Mouse (Mus musculus) gastrocnemius, postnatal 36 days (tissue): ENCODE results near the gene Gm10320. TPM values are rescaled to one million over a fixed set of nuclear protein-coding genes. Genes with fewer than 3 reads are reported as not detected.

Source experiments
- DNase-seq, 2 experiments: peaks; one replicate each; pipeline ENCODE4 v3.0.0; 2022
- intact Hi-C: fragments of 180-260 bp; cut with DNase I; formaldehyde crosslinking; loops from one replicate; pipeline ENCODE4 v1.15.1; 2025
- long read RNA-seq, 2 experiments: library from polyadenylated mRNA; stranded (forward); transcript quantifications; one replicate each; pipeline ENCODE4 v2.0.0; 2021
- total RNA-seq, 2 experiments: library from RNA; stranded (reverse); gene quantifications; 2 replicates each; pipeline ENCODE4 v1.2.3; 2021

Gm10320 gene
- total RNA-seq: not detected
- long read RNA-seq, experiment 1: 0 reads
- long read RNA-seq, experiment 2: 0 reads

DNA sequence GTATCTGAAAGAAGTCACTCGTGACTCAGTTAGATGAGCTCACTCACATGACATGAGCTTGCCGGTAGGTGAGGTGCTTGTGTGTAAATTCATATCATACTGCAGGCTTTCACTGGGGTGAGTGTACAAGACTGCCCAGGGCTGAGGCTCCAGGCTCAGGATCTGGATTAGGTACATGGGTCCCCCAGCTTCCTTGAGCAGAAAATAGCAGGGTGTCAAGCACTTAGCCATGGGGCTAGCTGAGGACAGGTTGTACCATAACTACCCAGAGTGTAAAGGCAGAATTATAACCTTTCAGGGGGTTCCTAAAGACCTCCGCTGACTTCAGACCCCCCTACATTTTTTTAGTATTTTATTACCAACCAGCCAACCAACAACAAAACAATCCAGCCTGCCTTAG, at the start of gene Gm10320:
Gene Gm10320 (minus strand): TSS at position 93 of the 400 bp plus-strand sequence.
- DNase-seq: no peak
- intact Hi-C loops: no loop called here

- intact Hi-C loops: no loop called here
- DNase-seq: no peak
These were observed 49.8 kb upstream of the Gm10320 start for GRCm38 (mm10) chr13:98541601-98542000.

DNA sequence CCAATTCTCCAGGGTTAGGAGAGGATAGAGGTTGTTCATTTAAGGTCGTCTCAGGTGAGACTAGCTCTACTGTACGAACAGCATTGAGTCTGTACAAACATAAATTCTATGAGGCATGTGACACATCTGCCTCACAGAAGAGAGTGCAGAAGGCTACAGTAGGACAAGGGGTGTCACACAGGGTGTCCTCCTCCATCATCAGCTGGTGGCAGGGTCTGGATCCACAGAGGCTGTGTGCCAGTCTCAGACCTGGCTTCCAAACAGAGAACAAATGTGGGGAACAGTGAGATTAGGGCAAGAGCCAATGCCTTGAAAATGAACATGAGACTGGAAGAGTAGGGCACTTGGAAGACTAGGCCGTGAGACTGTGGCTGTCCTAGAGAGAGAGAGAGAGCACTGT, 48.4 kb upstream of the Gm10320 start:
- no peak for DNase-seq
- intact Hi-C loops: no loop called here

GRCm38 (mm10) chr13:98539311-98539710, 47.5 kb upstream of the Gm10320 start:
- no peak for DNase-seq
- intact Hi-C loops: no loop called here

DNA sequence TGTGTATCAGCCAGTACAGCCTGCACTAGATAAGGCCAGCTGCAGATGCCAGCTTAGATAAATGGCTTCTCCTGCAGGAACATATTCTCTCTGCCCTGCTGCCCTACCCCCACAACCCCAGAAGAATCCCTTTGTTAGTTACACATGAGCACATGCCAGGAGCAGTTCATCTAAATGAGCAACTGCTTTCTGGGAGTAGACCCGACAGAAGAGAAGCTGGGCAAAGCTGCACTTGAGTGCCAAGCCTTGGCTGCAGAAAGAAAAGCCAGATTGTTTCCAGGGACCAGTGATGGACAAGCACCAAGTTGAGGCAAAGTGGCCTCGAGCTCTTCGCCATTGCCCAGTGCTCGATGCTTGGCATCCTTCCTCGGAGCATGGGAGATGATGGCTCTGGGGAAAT, 46.8 kb upstream of the Gm10320 start:
- intact Hi-C loops: no loop called here
- no peak for DNase-seq

- intact Hi-C loops: no loop called here
- no peak for DNase-seq
These were observed 43.1 kb upstream of the Gm10320 start for GRCm38 (mm10) chr13:98534913-98535262.

- DNase-seq: no peak
- intact Hi-C loops: no loop called here
These were observed 42.5 kb upstream of the Gm10320 start for GRCm38 (mm10) chr13:98534190-98534912.

DNA sequence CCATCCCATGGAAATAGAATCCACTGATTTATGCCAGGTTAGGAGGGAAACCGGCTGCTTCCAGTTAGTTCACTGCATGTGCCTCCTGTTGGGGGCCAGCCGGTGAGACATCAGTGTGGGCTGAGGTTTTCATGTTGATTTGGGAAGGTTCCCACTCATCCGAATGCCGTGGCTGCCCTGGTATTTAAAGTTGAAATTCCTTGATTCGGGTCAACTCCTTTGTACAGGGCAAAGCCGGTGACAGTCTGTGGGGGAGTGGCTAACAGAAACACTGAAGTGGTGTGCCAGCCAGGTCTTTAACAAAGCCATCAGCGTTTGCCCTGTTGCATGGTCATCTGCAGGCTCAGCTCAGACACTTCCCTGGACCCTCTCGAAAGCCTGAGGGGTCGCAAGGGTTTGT, 41.6 kb upstream of the Gm10320 start:
- no peak for DNase-seq

DNA sequence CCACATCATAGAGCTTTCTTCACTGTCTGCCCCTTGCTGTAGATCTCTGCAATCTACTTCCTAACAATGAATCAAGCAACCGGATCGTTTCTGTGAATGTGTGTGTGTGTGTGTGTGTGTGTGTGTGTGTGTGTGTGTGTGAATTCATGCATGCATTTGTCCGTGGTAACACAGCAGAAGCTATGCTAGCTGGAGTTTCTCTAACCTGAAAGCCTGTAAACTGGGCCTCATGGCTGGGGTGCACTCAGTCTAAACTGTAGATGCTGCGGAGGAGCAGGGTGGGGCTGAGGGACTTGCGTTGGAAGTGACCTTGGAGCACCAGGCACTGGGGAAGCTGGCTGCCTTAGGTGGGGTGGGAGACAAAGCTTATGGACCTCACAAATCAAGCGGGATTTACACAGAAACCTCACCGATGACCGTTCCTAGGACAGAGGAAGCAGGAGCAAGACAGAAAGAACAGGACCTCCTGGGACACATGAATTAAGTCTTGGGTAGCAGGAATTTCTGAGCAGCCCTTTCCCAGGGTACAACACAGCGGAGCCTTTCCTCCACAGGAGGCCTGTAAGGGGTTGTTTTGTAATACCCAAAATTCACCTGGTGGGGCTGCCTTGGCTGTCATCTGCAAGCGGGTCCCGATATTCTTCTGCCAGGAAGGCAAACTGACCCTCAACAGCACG, 41.0 kb upstream of the Gm10320 start:
- no peak for DNase-seq
- intact Hi-C loops: no loop called here

More for the DNA sequence above, 41.6 kb upstream of the Gm10320 start:
- intact Hi-C loops: no loop called here

DNA sequence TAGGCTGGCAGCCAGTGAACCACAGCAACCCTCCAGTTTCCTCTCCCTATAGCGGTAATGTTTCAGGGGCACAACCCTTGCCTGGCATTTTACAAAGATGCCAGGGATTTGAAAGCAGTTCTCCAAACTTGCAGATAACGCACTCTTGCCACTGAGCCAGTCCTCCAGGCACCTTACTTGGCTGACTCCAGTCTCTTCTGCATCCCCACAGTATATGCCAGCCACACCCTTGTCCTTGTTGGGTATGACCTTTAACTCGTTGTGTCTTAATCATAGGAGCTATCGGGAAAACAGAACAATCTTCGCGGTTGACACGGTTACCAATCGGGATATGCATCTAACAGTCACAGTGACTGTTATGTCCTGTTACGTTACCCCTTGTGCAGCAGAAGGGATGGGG, 40.2 kb upstream of the Gm10320 start:
- no peak for DNase-seq
- intact Hi-C loops: no loop called here

DNA sequence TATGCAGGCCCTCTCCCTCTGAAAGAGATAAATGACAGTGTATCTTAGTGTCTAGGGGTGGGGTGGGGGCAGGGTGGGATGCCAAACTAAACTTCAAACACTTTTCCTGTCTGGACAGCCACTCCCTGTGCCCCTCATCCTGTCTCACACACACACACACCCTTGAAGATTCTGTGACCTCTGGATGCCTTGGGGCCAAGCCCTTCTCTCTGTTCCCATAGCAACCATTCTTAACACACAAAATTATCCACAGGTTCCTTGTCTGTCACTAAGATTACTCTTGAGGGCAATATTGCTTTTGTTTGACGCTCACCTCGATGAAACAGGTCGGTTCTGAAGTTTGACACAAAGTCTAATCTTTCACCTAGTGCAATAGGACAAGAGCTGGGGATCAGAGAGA, 39.5 kb upstream of the Gm10320 start:
- intact Hi-C loops: no loop called here
- no peak for DNase-seq

GRCm38 (mm10) chr13:98523719-98524316, 32.0 kb upstream of the Gm10320 start:
- DNase-seq: no peak
- intact Hi-C loops: no loop called here

DNA sequence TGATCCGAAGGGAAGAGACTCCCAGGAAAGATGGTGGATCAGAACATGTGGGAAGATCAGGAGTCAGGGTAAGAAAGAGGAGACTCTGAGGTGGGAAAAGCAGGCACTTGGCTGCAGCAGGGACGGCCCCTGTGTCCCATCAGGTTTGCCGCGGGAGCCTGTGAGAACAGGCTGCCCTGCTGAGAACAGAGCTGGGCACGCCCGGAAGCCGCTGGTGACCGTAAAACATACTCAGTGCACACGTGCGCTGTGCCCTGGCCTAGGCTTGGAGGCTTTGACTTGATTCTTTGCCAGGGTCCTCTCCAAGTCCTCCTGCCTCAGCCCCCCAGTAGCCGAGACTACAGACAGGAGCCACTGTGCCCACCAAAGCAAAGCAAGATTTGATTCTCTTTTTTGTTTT, 26.5 kb upstream of the Gm10320 start:
- intact Hi-C loops: no loop called here
- no peak for DNase-seq

DNA sequence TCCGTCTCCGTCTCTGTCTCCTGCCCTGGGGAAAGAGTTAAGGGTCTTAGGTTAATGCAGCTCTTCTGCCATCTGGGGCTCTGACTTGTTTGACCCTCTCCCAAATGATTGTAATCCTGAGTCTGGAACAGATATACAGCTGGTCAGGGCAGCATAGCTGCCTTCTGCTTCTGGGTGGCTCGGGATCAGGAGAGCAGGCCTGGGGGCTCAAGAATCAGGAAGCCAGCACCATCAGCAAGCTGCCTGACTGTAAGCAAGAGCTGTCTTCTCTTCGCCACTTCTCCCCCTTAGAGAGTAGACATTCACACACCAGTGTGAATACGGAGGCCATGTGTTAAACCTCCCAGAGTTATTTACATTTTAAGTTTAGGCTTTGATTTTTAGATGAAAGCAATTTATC, 25.9 kb upstream of the Gm10320 start:
- intact Hi-C loops: no loop called here
- no peak for DNase-seq

GRCm38 (mm10) chr13:98516985-98517384, 25.2 kb upstream of the Gm10320 start:
- no peak for DNase-seq

GRCm38 (mm10) chr13:98512066-98512465, 20.3 kb upstream of the Gm10320 start:
- no peak for DNase-seq
- intact Hi-C loops: no loop called here

More at GRCm38 (mm10) chr13:98516985-98517384, 25.2 kb upstream of the Gm10320 start:
- intact Hi-C loops: no loop called here

DNA sequence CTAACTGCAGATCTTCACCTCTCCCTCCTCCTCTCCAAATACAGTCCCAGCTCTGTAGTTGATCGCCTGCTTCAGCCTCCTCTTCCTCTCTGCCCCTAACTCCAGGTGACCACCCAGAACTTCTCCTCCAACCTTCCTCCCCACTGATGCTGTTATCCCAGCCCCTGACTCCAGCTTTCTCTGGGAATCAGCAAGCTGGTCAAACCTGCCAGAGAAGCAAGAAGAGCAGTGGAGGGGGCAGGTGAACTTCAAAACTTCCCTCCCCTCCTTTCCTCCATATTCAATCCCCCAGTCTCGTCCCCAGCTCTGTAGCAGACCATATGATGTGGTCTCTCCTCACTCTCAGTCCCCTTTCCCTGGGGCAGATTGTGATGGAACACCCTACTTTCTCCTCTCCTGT, 15.9 kb upstream of the Gm10320 start:
- intact Hi-C loops: no loop called here

DNA sequence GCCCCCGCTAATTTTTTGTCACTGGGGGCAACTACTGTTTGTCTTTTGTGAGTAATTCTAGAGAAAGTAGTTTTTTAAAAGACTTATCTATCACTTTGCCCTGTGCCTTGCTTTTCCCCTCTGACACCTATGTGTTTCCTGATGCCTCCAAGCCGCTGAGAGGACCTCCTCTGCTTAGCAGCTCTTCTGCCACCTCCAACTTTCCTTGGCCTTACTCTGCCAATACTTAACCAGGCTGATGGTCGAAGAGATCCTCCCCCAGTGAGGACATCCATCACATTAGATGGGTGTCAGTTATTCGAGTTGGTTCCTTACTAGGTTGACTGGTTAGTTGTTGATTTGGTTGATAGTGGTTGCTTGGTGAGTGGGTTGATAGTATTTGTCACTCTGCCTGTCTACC, 14.7 kb upstream of the Gm10320 start:
- intact Hi-C loops: no loop called here
- DNase-seq: no peak

More for the DNA sequence above, 15.9 kb upstream of the Gm10320 start:
- no peak for DNase-seq

DNA sequence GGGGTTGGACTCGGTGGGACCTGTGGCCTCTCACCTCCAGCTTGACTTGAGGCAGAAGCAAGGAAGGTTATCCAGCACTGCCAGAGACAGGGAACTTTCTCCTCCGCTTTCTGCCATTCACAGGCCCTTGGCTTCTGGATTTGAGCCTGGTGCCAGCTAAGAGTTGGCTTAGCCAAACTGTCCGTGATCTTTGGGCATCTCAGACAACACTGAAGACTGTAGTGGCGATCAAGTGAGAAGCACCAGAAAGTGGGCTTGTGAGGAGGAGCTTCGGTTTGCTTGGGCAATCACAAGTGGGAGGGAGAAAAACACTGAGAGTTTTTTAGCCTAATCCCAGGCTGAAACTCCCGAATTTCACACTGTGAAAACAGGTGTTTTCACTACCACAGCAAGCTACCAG, 14.2 kb upstream of the Gm10320 start:
- intact Hi-C loops: no loop called here
- no peak for DNase-seq

GRCm38 (mm10) chr13:98505489-98505857, 13.7 kb upstream of the Gm10320 start:
- DNase-seq: no peak
- intact Hi-C loops: no loop called here

GRCm38 (mm10) chr13:98504661-98505488, 13.1 kb upstream of the Gm10320 start:
- intact Hi-C loops: no loop called here
- no peak for DNase-seq
